Mouse (Mus musculus) hindbrain, embryonic 14.5 days (tissue): ENCODE data around the gene Gm21972. TPM values are rescaled to one million over a fixed set of nuclear protein-coding genes. Genes with fewer than 3 reads are reported as not detected.

Source experiments
- ATAC-seq: fragments of 200-750 bp; cut with Nextera tagmentation; 2 replicates; pipeline ENCODE4 v1.8.0; 2017; ENCODE audit warnings: moderate number of reproducible peaks, mild to moderate bottlenecking, moderate TSS enrichment, moderate library complexity; ENCODE audit not compliant: low FRiP score
- DNase-seq: peaks from one replicate; pipeline ENCODE4 v3.0.0-alpha.2; 2015; ENCODE audit warnings: low spot score
- H3K27ac ChIP-seq: fragments of 300-500 bp; sonication (generic); 2 replicates; pipeline ENCODE4 v1.5.1; 2014; ENCODE audit warnings: mild to moderate bottlenecking, moderate library complexity
- H3K27me3 ChIP-seq: fragments of 300-500 bp; sonication (generic); 2 replicates; pipeline ENCODE4 v1.6.1; 2014; ENCODE audit warnings: mild to moderate bottlenecking, low read length, mixed read lengths; ENCODE audit not compliant: control insufficient read depth, insufficient read depth
- H3K36me3 ChIP-seq: fragments of 300-500 bp; sonication (generic); replicated peaks from 2 replicates; pipeline ENCODE4 v1.6.1; 2014; ENCODE audit not compliant: control insufficient read depth, insufficient read depth
- H3K4me1 ChIP-seq: fragments of 300-500 bp; sonication (generic); replicated peaks from 2 replicates; pipeline ENCODE4 v1.6.1; 2014; ENCODE audit warnings: antibody characterized with exemption, low read length, mixed read lengths; ENCODE audit not compliant: control insufficient read depth, insufficient read depth
- H3K4me2 ChIP-seq: fragments of 300-500 bp; sonication (generic); replicated peaks from 2 replicates; pipeline ENCODE4 v1.6.1; 2014; ENCODE audit warnings: mild to moderate bottlenecking, moderate library complexity
- H3K4me3 ChIP-seq: fragments of 300-500 bp; sonication (generic); replicated peaks from 2 replicates; pipeline ENCODE4 v1.5.1; 2014; ENCODE audit warnings: mild to moderate bottlenecking, low read length
- H3K9ac ChIP-seq: fragments of 300-500 bp; sonication (generic); 2 replicates; pipeline ENCODE4 v1.6.1; 2014
- H3K9me3 ChIP-seq: fragments of 300-500 bp; sonication (generic); 2 replicates; pipeline ENCODE4 v1.6.1; 2016; ENCODE audit warnings: low read length; ENCODE audit not compliant: control insufficient read depth
- WGBS: fragments of 180-500 bp; shearing (Covaris S2); extraction: QIAGEN DNeasy Blood & Tissue Kit; methylation state at CpG from one replicate; pipeline ENCODE4 v1.1.7; 2014; 5-methylcytosine and 5-hydroxymethylcytosine counted together
- polyA plus RNA-seq: library from polyadenylated mRNA; unstranded; fragments of >200 nt; fragmentation: Nextera tagmentation; extraction: Ambion mirVana; gene quantifications from 2 replicates; pipeline ENCODE4 v1.2.1, GENCODE M21; 2014

Gene Gm21972
- polyA plus RNA-seq, 1 experiment from 2014 or later, result 0.90 TPM

GRCm38 (mm10) chr1:86183577-86184263 lies 50.3 kb downstream of the Gm21972 start:
- Histone ChIP-seq H3K4me3 (no peak overlapping the region), H3K36me3 (peaks cover 38% of the 10 kb centered on the region), H3K27ac (no peak overlapping the region), H3K9ac (no peak overlapping the region), H3K4me1 (no peaks in the 10 kb centered on the region), H3K4me2 (no peak overlapping the region), H3K9me3 (no peaks in the 10 kb centered on the region), H3K27me3 (no peaks in the 10 kb centered on the region)
- no peak for ATAC-seq
- 85% methylated on average over 4 of the region's 4 CpGs for WGBS
- DNase-seq, result no peak

- no peak overlapping the region for H3K27ac ChIP-seq
- H3K4me2 ChIP-seq, result no peak overlapping the region
- peaks cover 49% of the 10 kb centered on the region for H3K36me3 ChIP-seq
- H3K4me1 ChIP-seq, result no peaks in the 10 kb centered on the region
- H3K9ac ChIP-seq, result no peak overlapping the region
- 93% methylated on average over 7 of the region's 7 CpGs for WGBS
- no peaks in the 10 kb centered on the region for H3K9me3 ChIP-seq
- H3K27me3 ChIP-seq, result no peaks in the 10 kb centered on the region
- ATAC-seq (no peak), DNase-seq (no peak)
- no peak overlapping the region for H3K4me3 ChIP-seq
These were observed 53.3 kb downstream of the Gm21972 start for GRCm38 (mm10) chr1:86186762-86187161.

GRCm38 (mm10) chr1:86187856-86188255 lies 54.4 kb downstream of the Gm21972 start:
- ATAC-seq, result no peak
- Histone ChIP-seq H3K27ac (no peak overlapping the region), H3K27me3 (no peaks in the 10 kb centered on the region), H3K36me3 (peaks cover 52% of the 10 kb centered on the region), H3K4me2 (no peak overlapping the region), H3K9me3 (no peaks in the 10 kb centered on the region), H3K4me1 (no peaks in the 10 kb centered on the region), H3K9ac (no peak overlapping the region), H3K4me3 (no peak overlapping the region)
- WGBS, result 78% methylated on average over 2 of the region's 2 CpGs
- no peak for DNase-seq

- Histone ChIP-seq H3K4me3 (no peak overlapping the region), H3K9ac (no peak overlapping the region), H3K36me3 (peaks cover 56% of the 10 kb centered on the region), H3K4me2 (no peak overlapping the region), H3K27ac (no peak overlapping the region), H3K9me3 (no peaks in the 10 kb centered on the region), H3K27me3 (no peaks in the 10 kb centered on the region), H3K4me1 (no peaks in the 10 kb centered on the region)
- ATAC-seq (no peak), DNase-seq (no peak)
- 91% methylated on average over 2 of the region's 2 CpGs for WGBS
These were observed 54.8 kb downstream of the Gm21972 start for GRCm38 (mm10) chr1:86188271-86188670.

- WGBS, result 82% methylated on average over 6 of the region's 6 CpGs
- Histone ChIP-seq H3K36me3 (peaks cover 65% of the 10 kb centered on the region), H3K9ac (no peak overlapping the region)
These were observed 55.7 kb downstream of the Gm21972 start for GRCm38 (mm10) chr1:86189034-86189702.

GRCm38 (mm10) chr1:86190843-86191242 lies 57.4 kb downstream of the Gm21972 start:
- H3K27ac ChIP-seq, result no peak overlapping the region
- H3K27me3 ChIP-seq, result no peaks in the 10 kb centered on the region
- H3K4me2 ChIP-seq, result no peak overlapping the region
- H3K9ac ChIP-seq, result no peak overlapping the region
- H3K4me1 ChIP-seq, result no peaks in the 10 kb centered on the region
- ATAC-seq, result no peak
- H3K36me3 ChIP-seq, result peaks cover 79% of the 10 kb centered on the region
- H3K4me3 ChIP-seq, result no peak overlapping the region
- WGBS, result 87% methylated on average over 6 of the region's 6 CpGs
- no peaks in the 10 kb centered on the region for H3K9me3 ChIP-seq
- no peak for DNase-seq

More at GRCm38 (mm10) chr1:86189034-86189702, 55.7 kb downstream of the Gm21972 start:
- H3K9me3 ChIP-seq, result no peaks in the 10 kb centered on the region
- no peak overlapping the region for H3K4me2 ChIP-seq
- no peak overlapping the region for H3K27ac ChIP-seq
- ATAC-seq (no peak), DNase-seq (no peak)
- H3K4me1 ChIP-seq, result no peaks in the 10 kb centered on the region
- no peak overlapping the region for H3K4me3 ChIP-seq
- no peaks in the 10 kb centered on the region for H3K27me3 ChIP-seq

GRCm38 (mm10) chr1:86194044-86194443 lies 60.6 kb downstream of the Gm21972 start:
- WGBS, result 73% methylated on average over 7 of the region's 7 CpGs
- ATAC-seq (no peak), DNase-seq (no peak)
- Histone ChIP-seq H3K4me2 (no peak overlapping the region), H3K36me3 (peaks cover 97% of the 10 kb centered on the region), H3K9ac (no peak overlapping the region), H3K4me3 (no peak overlapping the region), H3K4me1 (no peaks in the 10 kb centered on the region), H3K27ac (no peak overlapping the region), H3K9me3 (no peaks in the 10 kb centered on the region), H3K27me3 (no peaks in the 10 kb centered on the region)

GRCm38 (mm10) chr1:86198276-86198675 lies 64.8 kb downstream of the Gm21972 start:
- H3K4me3 ChIP-seq, result no peak overlapping the region
- no peak overlapping the region for H3K27ac ChIP-seq
- H3K4me1 ChIP-seq, result no peaks in the 10 kb centered on the region
- no peaks in the 10 kb centered on the region for H3K9me3 ChIP-seq
- no peak for DNase-seq
- no peak overlapping the region for H3K4me2 ChIP-seq
- peaks cover 98% of the 10 kb centered on the region for H3K36me3 ChIP-seq
- H3K27me3 ChIP-seq, result no peaks in the 10 kb centered on the region
- no peak overlapping the region for H3K9ac ChIP-seq
- WGBS, result 60% methylated on average over 6 of the region's 6 CpGs
- no peak for ATAC-seq

- Histone ChIP-seq H3K4me2 (no peak overlapping the region), H3K27ac (no peak overlapping the region), H3K9me3 (no peaks in the 10 kb centered on the region), H3K27me3 (no peaks in the 10 kb centered on the region), H3K4me1 (no peaks in the 10 kb centered on the region), H3K9ac (no peak overlapping the region), H3K4me3 (no peak overlapping the region), H3K36me3 (peaks cover 98% of the 10 kb centered on the region)
- DNase-seq (no peak), ATAC-seq (no peak)
- WGBS, result 64% methylated on average over 5 of the region's 5 CpGs
These were observed 65.6 kb downstream of the Gm21972 start for GRCm38 (mm10) chr1:86199026-86199425.
